Mouse (Mus musculus): ENCODE data around the gene Phldb3.

DNA sequence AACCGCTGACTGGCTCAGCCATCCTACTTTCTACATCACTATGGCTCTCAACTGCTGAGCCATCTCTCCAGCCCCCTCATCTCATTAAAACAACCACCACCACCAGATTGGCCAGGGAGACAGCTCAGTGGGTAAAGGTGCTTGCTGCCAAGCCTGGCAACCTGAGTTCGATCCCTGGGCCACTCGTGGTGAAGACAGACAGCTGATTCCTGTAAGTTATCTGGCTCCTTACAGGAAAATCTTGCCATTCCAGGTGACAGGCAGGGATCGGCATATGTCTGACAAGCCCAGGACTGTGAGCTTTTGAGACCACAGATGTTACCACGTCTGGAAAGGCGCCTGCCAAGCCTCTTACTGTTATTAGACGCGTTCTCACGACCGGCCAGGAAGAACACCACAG, 32.8 kb upstream of the Phldb3 start:
- TF ChIP-seq CTCF (IDR thresholded peaks at IDR 0.05; ENCODE audit: extremely low read depth, insufficient read length, insufficient replicate concordance, low read depth, low read length): no peak
- TF ChIP-seq POLR2A (IDR thresholded peaks at IDR 0.05; ENCODE audit: low read depth, low read length): no peak
